Mouse (Mus musculus) heart, adult 2 months (tissue): ENCODE results near the gene Olfr1123.

Experiments used
- CTCF ChIP-seq: fragments of 200-600 bp; IDR thresholded peaks from 2 replicates; pipeline ENCODE4 v1.8.1; 2022; ENCODE audit warnings: antibody characterized with exemption, mild to moderate bottlenecking, moderate library complexity
- EP300 ChIP-seq: fragments of 200-500 bp; IDR thresholded peaks from 2 replicates; pipeline ENCODE4 v1.6.1; 2011; ENCODE audit warnings: low read depth, low read length, control low read depth; ENCODE audit not compliant: insufficient read depth
- POLR2A ChIP-seq: fragments of 200-500 bp; IDR thresholded peaks from 2 replicates; pipeline ENCODE4 v1.6.1; 2011; ENCODE audit warnings: mild to moderate bottlenecking, low read depth, low read length, control low read depth; ENCODE audit not compliant: insufficient read depth

GRCm38 (mm10) chr2:87371726-87372125, 44.7 kb upstream of the Olfr1123 start:
- no peak for TF ChIP-seq POLR2A
- no peak for TF ChIP-seq CTCF
- TF ChIP-seq EP300: no peak
